Mouse (Mus musculus): Measurements from ENCODE around the gene Angel1. TPM values are rescaled to one million over a fixed set of nuclear protein-coding genes. Genes with fewer than 3 reads are reported as not detected.

The Angel1 gene
- 15.2 and 15.8 TPM in 2 replicates for polyA plus RNA-seq (2016; fragmentation: Nextera tagmentation; extraction: Ambion mirVana)

- peak within 1 kb of the TSS; percentile 86 for H3K4me3 ChIP-seq
- peaks cover 22% of the 10 kb centered on the region; the same call in 1 of the 2 replicates for H3K4me1 ChIP-seq
- peak; percentile 97 for DNase-seq (ENCODE audit: extremely low spot score, low spot score)
- peaks cover 4% of the 10 kb centered on the region; the same call in 1 of the 2 replicates for H3K36me3 ChIP-seq (replicated peaks)
- H3K27me3 ChIP-seq (ENCODE audit: poor library complexity, severe bottlenecking), result 0 out of 2 replicates have a peak, but pooled peaks cover 4% of the 10 kb centered on the region
- no peaks in the 10 kb centered on the region for H3K9me3 ChIP-seq
- under 1% methylated on average over 44 of the region's 44 CpGs for WGBS
- peak within 1 kb of the TSS; percentile 88 for H3K27ac ChIP-seq
Observed at GRCm38 (mm10) chr12:86726120-86726640, at the start of gene Angel1. TSS of gene Angel1 (minus strand) at chr12:86726460.

GRCm38 (mm10) chr12:86775561-86776280 lies 49.5 kb upstream of the Angel1 start:
- Histone ChIP-seq H3K4me1 (peaks cover 31% of the 10 kb centered on the region), H3K4me3 (no peak overlapping the region), H3K9me3 (peaks cover 5% of the 10 kb centered on the region; the same call in 1 of the 2 replicates), H3K27ac (peak overlapping the region; percentile 22; the same call in 1 of the 2 replicates), H3K36me3 (replicated peaks) (no peaks in the 10 kb centered on the region), H3K27me3 (ENCODE audit: poor library complexity, severe bottlenecking) (no peaks in the 10 kb centered on the region)
- 87% methylated on average over 7 of the region's 7 CpGs for WGBS
- DNase-seq (ENCODE audit: extremely low spot score, low spot score), result no peak

GRCm38 (mm10) chr12:86772551-86772950 lies 46.3 kb upstream of the Angel1 start:
- peaks cover 40% of the 10 kb centered on the region for H3K4me1 ChIP-seq
- H3K27me3 ChIP-seq (ENCODE audit: poor library complexity, severe bottlenecking), result 0 out of 2 replicates have a peak, but pooled peaks cover 6% of the 10 kb centered on the region
- H3K36me3 ChIP-seq (replicated peaks), result no peaks in the 10 kb centered on the region
- DNase-seq (ENCODE audit: extremely low spot score, low spot score), result no peak
- WGBS, result 60% methylated on average over 3 of the region's 3 CpGs
- H3K27ac ChIP-seq, result peak overlapping the region; percentile 49; the same call in 1 of the 2 replicates
- H3K4me3 ChIP-seq, result no peak overlapping the region
- H3K9me3 ChIP-seq, result peaks cover 5% of the 10 kb centered on the region; the same call in 1 of the 2 replicates

GRCm38 (mm10) chr12:86771823-86772427 lies 45.7 kb upstream of the Angel1 start:
- Histone ChIP-seq H3K4me3 (no peak overlapping the region), H3K9me3 (peaks cover 5% of the 10 kb centered on the region; the same call in 1 of the 2 replicates), H3K27ac (peak overlapping the region; percentile 66), H3K4me1 (peaks cover 40% of the 10 kb centered on the region), H3K36me3 (replicated peaks) (no peaks in the 10 kb centered on the region), H3K27me3 (ENCODE audit: poor library complexity, severe bottlenecking) (0 out of 2 replicates have a peak, but pooled peaks cover 6% of the 10 kb centered on the region)
- DNase-seq (ENCODE audit: extremely low spot score, low spot score), result peak; percentile 91
- WGBS, result 13% methylated on average over 12 of the region's 12 CpGs

GRCm38 (mm10) chr12:86770927-86771326 lies 44.7 kb upstream of the Angel1 start:
- no peaks in the 10 kb centered on the region for H3K36me3 ChIP-seq (replicated peaks)
- H3K27ac ChIP-seq, result peak overlapping the region; percentile 8; the same call in 1 of the 2 replicates
- no peak overlapping the region for H3K4me3 ChIP-seq
- H3K27me3 ChIP-seq (ENCODE audit: poor library complexity, severe bottlenecking), result 0 out of 2 replicates have a peak, but pooled peaks cover 6% of the 10 kb centered on the region
- peaks cover 40% of the 10 kb centered on the region for H3K4me1 ChIP-seq
- H3K9me3 ChIP-seq, result peaks cover 5% of the 10 kb centered on the region; the same call in 1 of the 2 replicates
- WGBS, result 14% methylated on average over 3 of the region's 3 CpGs
- no peak for DNase-seq (ENCODE audit: extremely low spot score, low spot score)

GRCm38 (mm10) chr12:86770261-86770670 lies 44.0 kb upstream of the Angel1 start:
- WGBS, result 40% methylated on average over 4 of the region's 4 CpGs

GRCm38 (mm10) chr12:86769819-86770218 lies 43.6 kb upstream of the Angel1 start:
- no peaks in the 10 kb centered on the region for H3K36me3 ChIP-seq (replicated peaks)
- H3K4me3 ChIP-seq, result no peak overlapping the region
- H3K27me3 ChIP-seq (ENCODE audit: poor library complexity, severe bottlenecking), result 0 out of 2 replicates have a peak, but pooled peaks cover 6% of the 10 kb centered on the region
- peaks cover 4% of the 10 kb centered on the region; the same call in 1 of the 2 replicates for H3K9me3 ChIP-seq
- H3K27ac ChIP-seq, result peak overlapping the region; percentile 63; the same call in 1 of the 2 replicates
- peaks cover 40% of the 10 kb centered on the region for H3K4me1 ChIP-seq
- no peak for DNase-seq (ENCODE audit: extremely low spot score, low spot score)

More at GRCm38 (mm10) chr12:86770261-86770670, 44.0 kb upstream of the Angel1 start:
- peak overlapping the region; percentile 63; the same call in 1 of the 2 replicates for H3K27ac ChIP-seq
- H3K27me3 ChIP-seq (ENCODE audit: poor library complexity, severe bottlenecking), result 0 out of 2 replicates have a peak, but pooled peaks cover 6% of the 10 kb centered on the region
- DNase-seq (ENCODE audit: extremely low spot score, low spot score), result no peak
- H3K4me1 ChIP-seq, result peaks cover 40% of the 10 kb centered on the region
- H3K36me3 ChIP-seq (replicated peaks), result no peaks in the 10 kb centered on the region
- peaks cover 5% of the 10 kb centered on the region; the same call in 1 of the 2 replicates for H3K9me3 ChIP-seq
- H3K4me3 ChIP-seq, result no peak overlapping the region

- Histone ChIP-seq H3K36me3 (replicated peaks) (no peaks in the 10 kb centered on the region), H3K27ac (no peak overlapping the region), H3K4me1 (peaks cover 40% of the 10 kb centered on the region), H3K4me3 (no peak overlapping the region), H3K27me3 (ENCODE audit: poor library complexity, severe bottlenecking) (0 out of 2 replicates have a peak, but pooled peaks cover 6% of the 10 kb centered on the region), H3K9me3 (no peaks in the 10 kb centered on the region)
- WGBS, result 44% methylated on average over 4 of the region's 4 CpGs
- DNase-seq (ENCODE audit: extremely low spot score, low spot score), result peak; percentile 79
Observed at GRCm38 (mm10) chr12:86768986-86769580, 42.8 kb upstream of the Angel1 start.

- H3K9me3 ChIP-seq, result no peaks in the 10 kb centered on the region
- H3K27me3 ChIP-seq (ENCODE audit: poor library complexity, severe bottlenecking), result 0 out of 2 replicates have a peak, but pooled peaks cover 6% of the 10 kb centered on the region
- peak overlapping the region; percentile 60 for H3K27ac ChIP-seq
- WGBS, result 38% methylated on average over 20 of the region's 20 CpGs
- no peaks in the 10 kb centered on the region for H3K36me3 ChIP-seq (replicated peaks)
- DNase-seq (ENCODE audit: extremely low spot score, low spot score), result peak; percentile 67
- no peak overlapping the region for H3K4me3 ChIP-seq
- H3K4me1 ChIP-seq, result peaks cover 40% of the 10 kb centered on the region
Observed at GRCm38 (mm10) chr12:86767868-86768631, 41.8 kb upstream of the Angel1 start.

GRCm38 (mm10) chr12:86766467-86766866 lies 40.2 kb upstream of the Angel1 start:
- Histone ChIP-seq H3K27ac (no peak overlapping the region), H3K4me3 (no peak overlapping the region), H3K27me3 (ENCODE audit: poor library complexity, severe bottlenecking) (0 out of 2 replicates have a peak, but pooled peaks cover 6% of the 10 kb centered on the region), H3K36me3 (replicated peaks) (no peaks in the 10 kb centered on the region), H3K9me3 (no peaks in the 10 kb centered on the region), H3K4me1 (peaks cover 25% of the 10 kb centered on the region)
- 93% methylated on average over 8 of the region's 8 CpGs for WGBS
- DNase-seq (ENCODE audit: extremely low spot score, low spot score), result no peak

GRCm38 (mm10) chr12:86764060-86764459 lies 37.8 kb upstream of the Angel1 start:
- Histone ChIP-seq H3K4me1 (peaks cover 7% of the 10 kb centered on the region), H3K4me3 (no peak overlapping the region), H3K27ac (no peak overlapping the region), H3K36me3 (replicated peaks) (no peaks in the 10 kb centered on the region), H3K27me3 (ENCODE audit: poor library complexity, severe bottlenecking) (no peaks in the 10 kb centered on the region), H3K9me3 (peaks cover 6% of the 10 kb centered on the region; the same call in 1 of the 2 replicates)
- DNase-seq (ENCODE audit: extremely low spot score, low spot score), result no peak
- WGBS, result 85% methylated on average over 6 of the region's 6 CpGs
